Mouse (Mus musculus): Measurements from ENCODE around the gene Zfp345.
"Not testable (repeated sequence)": the region's sequence is repeated elsewhere in the genome, so short reads cannot be mapped to it uniquely, and the experiment has no call there.

Zfp345 gene

GRCm38 (mm10) chr2:150484939-150485778 is at the start of gene Zfp345:
TSS of gene Zfp345 (minus strand) at chr2:150485091.
- DNase-seq (ENCODE audit: low read depth, low spot score): not testable (repeated sequence)

- DNase-seq (ENCODE audit: low read depth, low spot score): no peak
These were observed 40.9 kb upstream of the Zfp345 start for GRCm38 (mm10) chr2:150525703-150526207.

GRCm38 (mm10) chr2:150512837-150513236 is 27.9 kb upstream of the Zfp345 start:
- DNase-seq (ENCODE audit: low read depth, low spot score): no peak

- DNase-seq (ENCODE audit: low read depth, low spot score): not testable (repeated sequence)
These were observed 15.5 kb upstream of the Zfp345 start for GRCm38 (mm10) chr2:150500124-150500973.

GRCm38 (mm10) chr2:150493031-150493430 is 8.1 kb upstream of the Zfp345 start:
- DNase-seq (ENCODE audit: low read depth, low spot score): no peak

- peak; percentile 69 for DNase-seq (ENCODE audit: low read depth, low spot score)
These were observed 33.5 kb downstream of the Zfp345 start, which contains the start of gene Zfp442 for GRCm38 (mm10) chr2:150451180-150451919. TSS of gene Zfp442 (minus strand) at chr2:150451486.

GRCm38 (mm10) chr2:150439084-150439483 is 45.8 kb downstream of the Zfp345 start:
- DNase-seq (ENCODE audit: low read depth, low spot score): not testable (repeated sequence)

Measured in forelimb bud, embryonic 11.5 days (tissue).